Mouse (Mus musculus) 3134 (cell line): ENCODE measurements around the gene Rnf150.

Source experiments
- DNase-seq: peaks from one replicate; pipeline ENCODE4 v3.0.0-alpha.2; 2011; ENCODE audit warnings: low spot score; ENCODE audit not compliant: insufficient read length; ENCODE audit errors: extremely low read depth

The Rnf150 gene

DNA sequence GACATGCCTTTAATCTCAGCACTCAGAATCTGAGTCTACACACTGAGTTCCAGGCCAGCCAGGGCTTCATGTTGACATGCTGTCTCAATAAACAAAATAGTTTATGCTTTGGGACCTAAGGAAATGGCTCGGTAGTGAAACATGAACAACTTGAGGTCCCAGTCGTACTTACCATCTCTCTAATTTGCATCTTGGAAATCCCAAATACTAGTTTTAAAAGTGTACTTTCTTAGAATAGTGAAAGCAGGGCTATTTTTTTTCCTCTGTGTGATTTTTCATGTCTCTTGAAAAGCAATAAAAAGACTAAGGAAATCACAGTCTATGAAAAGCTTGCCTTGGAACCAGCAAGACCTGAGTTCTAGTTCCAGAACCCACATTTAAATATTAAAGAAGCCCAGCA is 135.6 kb downstream of the Rnf150 start:
- no peak for DNase-seq

DNA sequence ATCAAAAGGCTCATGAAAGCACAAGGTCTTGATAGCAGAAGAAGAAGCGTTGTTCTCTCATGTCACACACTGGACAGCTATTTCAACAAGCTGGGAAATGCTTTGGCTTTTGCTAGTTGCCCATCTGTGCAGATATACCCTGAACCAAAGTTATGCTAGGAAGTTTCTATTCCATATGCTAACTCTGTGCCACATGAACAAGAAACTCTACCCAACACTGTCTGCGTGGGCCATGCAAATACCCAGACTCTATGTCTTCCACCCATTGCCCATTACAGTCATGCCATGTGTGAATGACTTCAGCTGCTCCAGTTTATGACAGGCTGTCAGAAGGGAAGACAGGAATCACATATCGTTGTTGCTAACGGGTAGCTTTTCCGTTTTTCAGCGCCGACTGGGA is 140.0 kb downstream of the Rnf150 start:
- no peak for DNase-seq

DNA sequence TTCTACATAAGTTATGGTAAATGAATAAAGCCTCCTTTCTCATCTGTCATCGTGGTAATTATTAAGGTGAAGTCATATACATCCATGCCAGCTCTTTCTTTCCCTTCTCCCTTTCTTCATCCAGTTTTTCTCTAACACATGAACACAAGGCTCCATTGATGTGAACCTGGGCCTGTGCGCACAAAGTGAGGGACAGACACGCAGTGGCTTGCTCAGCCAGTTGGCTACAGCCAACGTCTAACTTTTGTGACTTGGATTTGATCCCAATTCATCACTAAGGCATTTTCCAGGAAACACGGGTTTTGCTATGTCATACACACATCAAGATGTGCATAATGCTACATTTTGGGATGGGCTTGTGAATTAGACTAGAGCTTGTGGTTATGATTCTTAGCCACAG is 146.3 kb downstream of the Rnf150 start:
- no peak for DNase-seq

DNA sequence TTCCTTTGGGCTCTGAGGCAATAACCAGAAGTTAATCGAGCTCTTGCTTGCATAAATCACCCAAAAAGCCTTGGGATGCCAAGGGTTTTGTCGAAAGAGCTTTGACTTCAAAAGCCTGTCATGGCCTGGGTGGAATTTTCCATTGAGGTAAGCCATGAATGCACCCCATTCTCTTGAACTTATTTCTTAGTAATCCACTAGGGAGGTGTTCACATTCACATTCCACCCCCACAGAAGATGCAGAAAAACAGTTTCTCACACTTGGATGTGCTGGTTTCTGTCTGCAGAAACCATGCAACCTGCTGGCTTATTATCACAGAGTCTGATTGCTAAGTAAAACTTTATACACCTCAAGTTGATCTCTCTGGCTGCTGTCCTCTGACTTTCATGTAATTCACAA is 148.1 kb downstream of the Rnf150 start:
- no peak for DNase-seq

DNA sequence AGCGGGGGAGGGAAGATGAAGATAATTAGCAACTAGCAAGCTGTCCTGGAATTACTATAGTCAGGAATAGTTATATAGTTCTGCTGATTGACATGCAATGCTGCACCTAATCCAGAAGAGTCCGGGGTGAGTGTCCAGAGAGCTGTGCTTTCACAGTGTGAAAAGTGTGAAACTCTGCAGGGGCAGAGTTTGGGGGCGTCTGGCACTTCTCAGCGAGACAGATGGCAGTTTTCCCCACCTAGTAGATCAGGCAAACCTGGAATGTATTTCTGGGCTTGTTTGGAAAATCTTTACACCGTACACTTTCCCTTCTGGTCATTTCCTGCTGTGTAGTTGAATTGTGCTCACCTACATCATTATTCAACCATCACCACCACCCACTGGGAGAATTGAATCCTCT is 148.6 kb downstream of the Rnf150 start:
- DNase-seq = no peak

DNA sequence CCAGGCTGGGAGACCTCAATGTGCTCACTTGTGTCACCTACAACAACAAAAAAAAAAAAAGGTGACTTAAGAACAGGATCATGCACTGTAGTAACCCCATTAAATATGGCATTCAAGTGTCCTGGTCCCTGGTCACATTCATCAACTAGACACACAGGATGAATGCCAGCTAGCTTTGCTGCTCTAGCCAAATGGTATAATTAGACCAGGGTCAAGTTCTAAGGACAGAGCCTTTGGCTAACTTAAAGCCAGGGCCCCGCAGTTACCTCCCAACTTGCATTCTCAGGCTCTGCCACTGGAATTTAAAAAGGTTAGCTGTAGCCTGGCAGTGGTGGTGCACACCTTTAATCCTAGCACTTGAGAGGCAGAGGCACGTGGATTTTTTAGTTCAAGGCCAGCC is 165.1 kb downstream of the Rnf150 start:
- DNase-seq = no peak

DNA sequence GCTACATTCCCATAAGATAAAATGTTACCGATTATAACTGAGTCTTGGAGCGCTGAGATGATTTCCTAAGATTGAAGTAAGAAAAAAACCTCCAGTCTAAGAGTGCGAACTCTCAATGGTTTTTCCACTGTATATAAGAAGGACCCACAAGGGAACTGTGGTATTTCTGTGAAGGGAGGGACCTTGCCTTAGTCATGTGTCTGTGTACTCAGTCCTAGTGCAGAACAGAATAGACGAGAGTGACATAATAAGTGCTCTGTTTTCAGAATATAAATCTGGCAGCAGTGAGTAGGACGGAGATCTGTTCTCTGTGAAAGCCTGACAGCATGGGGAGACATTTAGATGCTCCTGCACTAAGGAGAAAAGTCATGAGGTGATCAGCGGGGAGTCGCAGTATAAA is 169.6 kb downstream of the Rnf150 start:
- no peak for DNase-seq

DNA sequence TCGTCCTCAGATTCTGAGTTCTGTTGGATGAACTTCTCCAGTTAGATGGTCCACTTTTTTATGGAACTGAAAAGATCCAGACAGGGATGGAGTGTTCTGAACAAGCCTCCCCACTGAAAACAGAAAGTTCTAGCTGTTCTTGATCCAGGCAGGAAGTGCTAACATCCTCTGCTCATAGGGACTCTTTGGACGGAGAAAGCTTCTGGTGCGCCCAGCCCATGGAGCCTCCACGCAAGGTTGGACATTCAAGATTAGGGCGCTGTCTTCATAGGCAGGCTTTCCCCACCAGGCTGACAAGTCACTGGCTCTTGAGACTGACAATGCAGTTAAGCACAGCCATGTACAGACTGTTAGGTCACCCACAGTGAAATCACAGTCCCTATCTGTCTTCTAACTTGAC is 172.0 kb downstream of the Rnf150 start:
- DNase-seq = no peak

DNA sequence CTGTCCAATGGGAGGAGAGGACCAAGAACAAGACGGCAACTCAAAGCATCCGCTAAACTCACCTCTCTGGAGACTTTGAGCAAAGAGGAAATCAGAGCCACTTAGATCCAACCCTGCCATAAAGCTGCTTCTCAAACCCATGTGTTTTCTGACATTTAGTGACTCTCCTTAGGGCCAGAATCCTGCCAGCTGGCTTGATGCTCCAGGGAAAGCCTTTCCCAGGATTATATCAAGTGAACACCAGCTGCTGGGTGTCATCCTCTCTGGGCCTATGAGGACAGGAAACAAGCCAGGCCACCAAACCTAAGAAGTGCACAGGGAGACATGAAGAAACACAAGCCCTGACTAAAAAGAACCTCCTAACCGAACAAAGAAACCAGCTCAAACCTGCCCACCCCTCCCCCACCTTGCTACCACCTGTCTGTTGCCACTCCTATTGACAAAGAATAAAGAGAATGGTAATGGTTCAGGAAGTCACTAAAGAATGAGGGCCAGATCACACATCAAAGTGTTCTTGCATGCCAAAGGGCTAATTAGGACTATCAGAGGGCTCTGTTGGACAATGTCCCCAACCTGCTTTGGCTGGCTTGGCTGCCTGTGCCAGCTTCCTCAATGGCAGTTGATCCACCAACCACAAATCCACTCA is 173.5 kb downstream of the Rnf150 start:
- DNase-seq = no peak

DNA sequence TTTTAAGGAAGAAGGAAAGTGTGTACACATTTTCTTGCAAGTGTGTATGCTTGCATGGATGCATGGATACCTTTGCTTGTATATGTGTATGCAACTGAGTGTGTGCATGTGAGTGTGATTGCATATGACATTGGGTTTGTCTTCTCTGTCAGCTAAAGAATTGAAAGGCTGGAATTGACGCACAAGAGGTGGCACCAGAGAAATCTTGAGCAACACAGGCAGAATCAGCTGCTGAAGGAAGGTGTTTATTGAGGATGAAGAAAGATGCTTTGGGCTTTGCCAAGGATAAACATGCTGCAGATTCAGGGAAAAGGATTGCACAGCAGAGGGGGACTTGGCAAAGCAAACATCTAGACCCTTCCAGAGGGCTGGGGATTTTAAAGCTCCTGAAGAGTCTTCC is 174.2 kb downstream of the Rnf150 start:
- no peak for DNase-seq

DNA sequence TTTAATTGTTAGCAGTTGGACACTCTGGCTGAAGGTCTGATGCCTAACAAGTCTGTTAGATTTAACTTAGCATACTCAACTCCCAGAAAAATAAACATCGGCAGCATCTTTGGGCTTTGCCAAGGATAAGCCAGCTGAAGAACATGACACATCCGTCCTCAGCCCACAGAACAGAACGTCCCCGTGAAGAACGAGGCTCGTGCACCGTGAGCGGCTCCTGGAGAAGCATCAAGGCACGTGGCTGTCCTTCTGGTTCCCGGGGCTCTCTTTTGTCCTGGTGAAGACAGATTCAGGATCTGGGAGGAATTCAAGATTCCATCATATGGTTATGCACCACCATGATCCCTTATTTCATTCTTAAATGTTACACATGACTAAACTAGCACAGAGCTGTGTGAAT is 175.4 kb downstream of the Rnf150 start:
- DNase-seq = no peak

DNA sequence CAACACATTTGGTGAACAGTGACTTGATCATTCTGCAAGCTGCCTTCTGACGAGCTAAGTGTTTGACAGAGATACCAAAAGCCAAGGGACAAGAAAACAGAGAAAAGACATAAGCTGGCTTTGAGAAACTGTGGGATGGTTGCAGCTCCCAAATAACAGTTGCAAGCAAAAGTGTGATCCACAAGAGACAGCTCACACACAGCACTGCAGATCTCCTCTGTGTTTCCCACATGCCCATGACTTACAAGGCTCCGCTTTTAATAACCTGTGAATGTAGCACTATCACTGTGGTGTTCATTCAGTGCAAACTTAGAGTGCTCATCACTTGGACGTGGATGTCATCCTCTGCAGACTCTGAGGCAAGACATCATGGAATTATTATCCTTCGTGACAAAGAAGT is 178.3 kb downstream of the Rnf150 start:
- DNase-seq = no peak

DNA sequence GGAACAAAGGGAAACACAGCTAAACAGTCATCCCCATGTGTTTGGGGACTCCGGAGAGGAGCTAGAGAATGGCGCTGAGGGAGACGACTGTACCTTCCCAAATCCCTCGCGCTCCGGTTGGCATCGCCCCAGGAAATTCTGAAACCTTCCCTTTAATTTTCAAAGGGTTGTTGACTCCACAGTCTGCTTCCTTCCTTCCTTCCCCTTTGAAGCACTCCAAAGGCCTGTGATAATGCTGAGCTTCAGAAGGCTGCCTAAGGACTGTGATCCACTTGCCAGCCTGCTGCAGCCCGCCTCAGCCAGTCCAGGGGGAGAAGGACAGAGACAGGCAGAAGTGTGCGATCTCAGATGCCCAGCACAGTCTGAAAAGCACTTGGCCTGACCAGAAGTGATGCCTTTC is 183.8 kb downstream of the Rnf150 start:
- no peak for DNase-seq

DNA sequence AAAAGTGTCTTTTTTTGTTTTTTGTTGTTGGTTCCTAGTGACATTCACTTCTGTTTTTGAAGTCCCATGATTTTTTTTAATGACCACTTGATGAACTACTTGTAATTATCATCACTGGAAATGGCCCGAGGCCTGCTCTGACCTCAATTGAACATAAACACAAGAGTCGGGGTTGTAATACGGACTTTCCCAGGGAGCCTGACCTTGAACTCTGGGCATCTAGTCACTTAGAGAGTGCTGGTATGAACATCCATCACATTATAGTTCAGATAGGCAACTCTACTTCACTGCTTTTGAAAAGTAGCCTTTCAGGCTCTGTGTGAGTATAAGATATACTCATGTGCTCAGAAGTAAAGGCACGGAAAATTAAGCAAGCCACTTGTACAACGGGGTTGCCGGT is 185.4 kb downstream of the Rnf150 start:
- no peak for DNase-seq

DNA sequence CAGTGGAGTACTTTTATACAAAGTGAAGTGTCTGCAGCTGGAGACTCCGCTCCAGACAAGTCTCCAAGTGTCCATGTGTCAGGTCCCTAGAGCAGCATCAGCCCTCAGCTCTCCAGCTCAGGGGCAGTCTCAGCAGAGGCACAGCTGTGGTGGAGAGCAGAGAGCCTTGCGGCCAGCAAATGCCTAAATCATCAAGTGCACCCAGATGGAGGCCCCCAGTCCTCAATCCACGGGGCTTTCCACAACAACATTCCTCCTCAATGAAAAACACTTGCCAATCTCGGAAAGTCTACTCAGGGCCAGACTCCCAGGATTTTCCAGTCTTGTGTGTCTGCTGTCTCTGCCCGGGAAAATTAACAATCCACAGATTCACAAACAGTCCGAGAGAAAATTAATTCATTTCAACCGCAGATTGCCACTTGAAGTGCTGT is 186.0 kb downstream of the Rnf150 start:
- no peak for DNase-seq

DNA sequence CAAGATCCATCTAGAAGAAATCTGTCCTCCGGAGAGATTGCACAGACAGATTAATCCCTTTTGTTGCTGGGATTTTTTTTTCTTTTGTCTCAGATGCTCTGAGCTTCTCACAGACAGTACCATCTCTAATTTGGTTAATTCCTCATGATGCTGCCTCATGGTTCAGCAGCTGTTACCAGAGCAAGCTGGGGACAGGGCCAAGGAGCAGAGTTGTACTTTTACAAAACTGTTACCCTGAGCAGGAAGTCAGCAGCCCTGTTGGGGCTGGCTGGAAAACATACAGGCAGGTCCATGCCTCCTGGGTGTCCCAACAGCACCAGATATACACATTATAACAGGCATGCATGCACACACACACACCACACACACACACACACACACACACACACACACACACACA is 186.5 kb downstream of the Rnf150 start:
- DNase-seq = no peak

DNA sequence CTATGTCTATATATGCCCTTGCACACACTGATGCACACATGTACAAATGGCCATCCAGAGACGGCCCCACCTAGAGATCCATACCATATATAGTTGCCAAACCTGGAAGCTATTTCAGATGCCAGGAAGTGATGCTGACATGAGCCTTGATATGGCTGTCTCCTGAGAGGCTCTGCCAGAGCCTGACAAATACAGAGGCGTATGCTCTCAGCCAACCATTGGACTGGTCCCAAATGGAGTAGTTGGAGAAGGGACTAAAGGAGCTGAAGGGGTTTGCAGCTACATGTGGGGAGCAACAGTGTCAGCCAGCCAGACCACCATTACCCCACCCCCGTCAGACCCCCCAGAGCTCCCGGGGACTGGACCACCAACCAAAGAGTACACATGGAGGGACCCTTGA is 189.7 kb downstream of the Rnf150 start:
- no peak for DNase-seq

DNA sequence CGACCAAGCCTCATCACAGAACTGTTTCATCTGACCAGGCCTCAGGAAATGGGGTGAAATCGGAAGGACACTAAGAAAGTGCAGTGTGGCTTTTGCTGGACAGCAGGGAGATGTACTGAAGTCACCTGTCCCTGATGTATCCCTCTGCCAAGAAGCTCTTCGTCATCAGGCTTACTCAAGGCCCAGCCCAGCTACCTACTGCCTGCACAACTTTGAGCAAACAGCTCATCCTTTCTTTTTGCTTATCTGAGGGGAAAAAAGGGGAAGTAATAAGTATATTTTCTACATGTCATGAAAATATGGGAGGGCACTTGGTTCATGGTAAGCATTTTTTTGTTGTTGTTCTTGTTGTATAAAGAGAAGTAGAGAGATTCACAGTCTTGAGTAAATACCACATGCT is 191.6 kb downstream of the Rnf150 start:
- no peak for DNase-seq

DNA sequence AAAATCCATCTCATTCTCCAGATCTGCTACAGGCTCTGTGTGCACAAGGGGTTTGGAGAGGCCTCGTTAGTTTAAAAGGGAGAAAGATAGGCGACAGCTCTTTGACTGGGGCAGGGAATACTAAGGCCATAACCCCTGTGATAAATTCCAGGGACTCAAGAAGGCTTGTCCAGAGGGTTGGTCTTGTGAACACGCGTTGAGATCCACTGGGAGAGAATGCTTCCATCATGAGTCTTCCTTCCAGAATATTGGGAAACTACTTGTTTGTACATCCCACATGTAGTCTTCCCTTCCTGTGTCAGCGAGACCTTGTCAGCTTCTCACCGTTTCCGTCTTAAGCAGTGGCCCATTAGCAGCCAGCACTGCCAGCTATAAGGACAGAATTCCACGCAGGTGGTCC is 195.8 kb downstream of the Rnf150 start:
- no peak for DNase-seq

DNA sequence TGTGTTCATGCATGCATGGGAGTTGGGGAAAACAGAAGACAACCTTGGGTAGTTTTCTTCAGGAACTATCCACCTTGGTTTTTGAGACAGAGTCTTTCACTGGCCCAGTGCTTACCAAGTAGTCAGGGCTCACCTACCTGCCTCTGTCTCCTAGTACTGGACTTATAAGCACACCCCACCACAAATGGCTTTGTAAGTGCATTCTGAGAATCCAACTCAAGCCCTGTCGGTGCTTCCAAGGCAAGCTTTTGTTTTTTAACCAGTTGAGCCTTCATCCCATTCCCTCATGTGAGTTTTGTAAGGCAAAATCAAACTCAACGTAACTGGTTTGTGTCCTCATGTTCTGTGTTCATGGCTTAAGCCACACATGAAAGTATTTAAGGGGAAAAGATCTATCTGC is 196.9 kb downstream of the Rnf150 start:
- DNase-seq = no peak

DNA sequence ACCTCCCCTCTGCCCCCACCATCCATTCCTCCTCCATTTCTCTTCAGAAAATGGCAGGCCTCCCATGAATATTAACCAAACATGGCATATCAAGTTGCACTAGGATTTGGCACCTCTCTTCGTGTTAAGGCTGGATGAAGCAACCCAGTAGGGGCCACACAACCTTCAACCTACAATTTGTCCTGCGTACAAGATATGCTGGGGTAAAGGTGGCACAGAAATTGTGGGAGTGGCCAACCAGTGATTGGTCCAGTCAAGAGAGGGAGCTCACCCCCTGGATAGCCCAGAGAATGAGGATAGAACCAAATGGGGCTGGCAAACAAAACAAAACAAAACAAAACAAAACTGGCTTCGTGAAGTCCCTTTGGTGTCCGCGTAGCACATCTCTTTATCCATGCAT is 198.1 kb downstream of the Rnf150 start:
- no peak for DNase-seq

DNA sequence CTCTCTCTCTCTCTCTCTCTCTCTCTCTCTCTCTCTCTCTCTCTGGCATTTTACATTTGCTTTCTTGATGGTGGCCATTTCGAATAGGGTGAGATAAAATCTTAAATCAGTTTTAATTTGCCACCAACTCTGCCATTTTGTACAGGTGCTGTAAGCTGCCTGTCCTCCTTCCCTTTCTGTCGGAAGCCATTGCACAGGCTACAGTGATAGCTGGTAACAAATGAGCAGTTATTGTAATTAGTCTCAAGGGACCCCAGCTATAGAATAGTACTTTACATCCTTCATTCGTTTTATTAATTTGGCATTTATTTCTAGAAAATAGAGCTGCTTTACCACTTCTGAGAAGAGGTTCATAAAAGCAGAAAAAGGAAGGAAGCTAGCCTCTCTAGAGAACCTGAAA is 198.7 kb downstream of the Rnf150 start:
- no peak for DNase-seq

DNA sequence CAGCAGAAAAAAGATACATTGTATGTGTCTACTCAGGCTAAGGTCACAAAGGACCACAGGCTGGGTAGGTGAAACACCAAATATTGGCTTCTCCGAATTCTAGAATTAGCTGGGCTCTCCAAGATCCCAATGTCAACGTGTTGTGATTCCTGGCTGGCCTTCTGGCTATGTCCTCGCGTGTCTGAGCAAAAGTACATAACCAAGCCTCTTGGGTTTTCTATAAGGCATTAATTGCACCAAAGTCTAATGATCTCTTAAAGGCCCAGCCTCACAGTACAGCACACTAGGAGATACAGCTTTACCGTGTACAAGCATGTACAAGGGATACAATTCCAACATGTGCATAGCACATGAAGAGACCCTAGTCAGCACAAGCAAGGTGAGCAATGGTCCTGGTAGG is 199.1 kb downstream of the Rnf150 start:
- no peak for DNase-seq
